Mouse (Mus musculus) ES-CJ7 (cell line): Measurements from ENCODE around the gene Hmcn1.
A peak's percentile ranks its signal among the peaks of the same experiment; 100 is the strongest.

Experiments used
- DNase-seq: peaks from one replicate; pipeline ENCODE4 v3.0.0; 2011; ENCODE audit warnings: low read depth, low spot score

Hmcn1 gene

GRCm38 (mm10) chr1:150993162-150994064, at the start of gene Hmcn1:
Gene Hmcn1 (minus strand): TSS chr1:150993435.
- DNase-seq = peak; percentile 89

- no peak for DNase-seq
These were observed 47.9 kb upstream of the Hmcn1 start for GRCm38 (mm10) chr1:151040945-151041649.

- no peak for DNase-seq
These were observed 47.1 kb upstream of the Hmcn1 start for GRCm38 (mm10) chr1:151040290-151040689.

GRCm38 (mm10) chr1:151039189-151039588, 46.0 kb upstream of the Hmcn1 start:
- no peak for DNase-seq

- DNase-seq = no peak
These were observed 45.3 kb upstream of the Hmcn1 start for GRCm38 (mm10) chr1:151038566-151038965.

- no peak for DNase-seq
These were observed 43.3 kb upstream of the Hmcn1 start for GRCm38 (mm10) chr1:151036405-151036985.

- DNase-seq = no peak
These were observed 42.5 kb upstream of the Hmcn1 start for GRCm38 (mm10) chr1:151035766-151036165.

GRCm38 (mm10) chr1:151034993-151035592, 41.9 kb upstream of the Hmcn1 start:
- peak; percentile 47 for DNase-seq

GRCm38 (mm10) chr1:151033291-151033690, 40.1 kb upstream of the Hmcn1 start:
- no peak for DNase-seq

GRCm38 (mm10) chr1:151031581-151031980, 38.3 kb upstream of the Hmcn1 start:
- no peak for DNase-seq

- DNase-seq = no peak
These were observed 37.9 kb upstream of the Hmcn1 start for GRCm38 (mm10) chr1:151031086-151031485.

- DNase-seq = no peak
These were observed 32.0 kb upstream of the Hmcn1 start for GRCm38 (mm10) chr1:151025049-151025773.

GRCm38 (mm10) chr1:151019273-151019890, 26.1 kb upstream of the Hmcn1 start:
- no peak for DNase-seq

GRCm38 (mm10) chr1:151011056-151011455, 17.8 kb upstream of the Hmcn1 start:
- peak; percentile 87 for DNase-seq

- DNase-seq = peak; percentile 67
These were observed 16.0 kb upstream of the Hmcn1 start for GRCm38 (mm10) chr1:151009115-151009797.

GRCm38 (mm10) chr1:151007747-151008146, 14.5 kb upstream of the Hmcn1 start:
- no peak for DNase-seq

GRCm38 (mm10) chr1:151004007-151004406, 10.8 kb upstream of the Hmcn1 start:
- DNase-seq = no peak

- no peak for DNase-seq
These were observed 8.7 kb upstream of the Hmcn1 start for GRCm38 (mm10) chr1:151001868-151002428.

- DNase-seq = no peak
These were observed 7.5 kb upstream of the Hmcn1 start for GRCm38 (mm10) chr1:151000714-151001113.

- DNase-seq = no peak
These were observed 1.4 kb upstream of the Hmcn1 start for GRCm38 (mm10) chr1:150994612-150995011.
